Mouse (Mus musculus) G1E (cell line): ENCODE data around the gene Slc25a30.

Experiments used
- CTCF ChIP-seq: IDR thresholded peaks from 2 replicates; pipeline ENCODE4 v1.5.1; 2012; ENCODE audit warnings: low read depth, low read length, inconsistent platforms, mixed read lengths
- POLR2AphosphoS5 ChIP-seq: IDR thresholded peaks from 2 replicates; pipeline ENCODE4 v1.6.1; 2012; ENCODE audit warnings: low read depth, low read length, inconsistent platforms; ENCODE audit not compliant: insufficient replicate concordance

GRCm38 (mm10) chr14:75768275-75768608 lies 18.6 kb downstream of the Slc25a30 start:
- TF ChIP-seq CTCF (no peak), POLR2AphosphoS5 (no peak)
